ENCODE assay signal across 14 mouse cellular contexts in the genomic region with DNA sequence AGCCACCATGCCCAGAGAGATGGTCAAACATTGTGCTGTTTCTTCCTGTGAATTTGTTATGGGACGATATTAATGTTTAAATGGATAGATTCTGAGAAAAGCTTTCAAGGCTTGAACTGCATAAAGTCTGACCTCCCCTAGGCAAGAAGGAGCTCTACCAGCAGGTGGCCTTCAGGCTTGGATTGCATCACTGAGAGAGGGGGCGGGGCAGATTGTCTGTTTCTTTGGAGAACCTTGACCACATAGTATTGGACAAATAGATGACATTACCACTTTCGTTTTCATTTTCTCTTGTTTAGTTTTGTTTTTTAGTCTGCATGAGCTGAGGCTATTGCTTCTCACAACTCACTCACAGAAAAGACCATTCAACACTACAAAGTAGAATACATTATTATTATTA. TPM values are rescaled to one million over a fixed set of nuclear protein-coding genes. Genes with fewer than 3 reads are reported as not detected.
DNase-seq lines count a peak whose midpoint lies in the region; ATAC-seq and TF ChIP-seq lines count a peak whose summit lies in the region.
"Had no signal": no experiment of that assay in that cellular context is flagged by ENCODE, and none has a peak within 500 bp of the region (broad histone marks: within the 10 kb centered on the region; RNA-seq: fewer than 3 reads in every experiment).

No protein-coding gene starts in this region.

- H3K9ac ChIP-seq in liver, adult 2 months (ENCODE audit: low read depth, low read length): no peak overlapping the region
- no peak overlapping the region for H3K9ac ChIP-seq in liver, embryonic 12.5 days
- H3K9ac ChIP-seq: embryonic facial prominence, embryonic 15.5 days; hindbrain, embryonic 15.5 days; lung, embryonic 14.5 days had no signal

- peak; percentile 88 for DNase-seq in liver, adult 2 months (ENCODE audit: extremely low read depth, low read depth, low spot score)
- peak; percentile 23 for DNase-seq in R1 (ENCODE audit: low read depth, low spot score)
- DNase-seq in kidney, adult 8-10 months: peak; percentile 19 to 49
- DNase-seq in layer of hippocampus, adult 2 months (ENCODE audit: low spot score in 2 of 2): no peak
- DNase-seq in cerebellum, adult 2 months: no peak
- no peak for DNase-seq in cerebellum, adult 8-10 months
- DNase-seq: cerebellum, adult 9-10 months; lung, embryonic 14.5 days; thymus, postnatal 25 days had no signal

- peaks cover 4% of the 10 kb centered on the region; the same call in 1 of the 2 replicates for H3K4me1 ChIP-seq in liver, adult 2 months (ENCODE audit: control insufficient read depth, insufficient read depth, low read length)
- H3K4me1 ChIP-seq in liver, embryonic 12.5 days: no peaks in the 10 kb centered on the region
- H3K4me1 ChIP-seq in cerebellum, adult 2 months (ENCODE audit: control insufficient read depth, insufficient read depth, low read length): no peaks in the 10 kb centered on the region
- H3K4me1 ChIP-seq: embryonic facial prominence, embryonic 15.5 days; heart, embryonic 10.5 days; hindbrain, embryonic 15.5 days had no signal

- no peak overlapping the region for H3K4me3 ChIP-seq in liver, adult 2 months (ENCODE audit: insufficient read depth, low read depth, low read length)
- H3K4me3 ChIP-seq in liver, embryonic 12.5 days: no peak overlapping the region
- no peak overlapping the region for H3K4me3 ChIP-seq in layer of hippocampus, adult 2 months
- H3K4me3 ChIP-seq in cerebellum, adult 2 months (replicated peaks; ENCODE audit: insufficient read depth, low read depth, low read length): no peak overlapping the region
- H3K4me3 ChIP-seq: embryonic facial prominence, embryonic 15.5 days; heart, embryonic 10.5 days; hindbrain, embryonic 15.5 days had no signal

- no peak for TF ChIP-seq POLR2A in liver, adult 2 months (IDR thresholded peaks at IDR 0.05; ENCODE audit: extremely low read depth, insufficient read depth, low read length)
- no peak for TF ChIP-seq POLR2A in cerebellum, adult 2 months (IDR thresholded peaks at IDR 0.05; ENCODE audit: borderline replicate concordance, insufficient read depth, low read length)

- no peak for ATAC-seq in liver, embryonic 12.5 days
- peak; percentile 66 for ATAC-seq in megakaryocyte progenitor cell, adult 5-6 weeks (replicated peaks; ENCODE audit: poor library complexity)

- H3K27me3 ChIP-seq in liver, adult 2 months (ENCODE audit: control insufficient read depth, insufficient read depth, low read length): no peaks in the 10 kb centered on the region
- no peaks in the 10 kb centered on the region for H3K27me3 ChIP-seq in liver, embryonic 12.5 days (replicated peaks)
- no peaks in the 10 kb centered on the region for H3K27me3 ChIP-seq in cerebellum, adult 2 months (ENCODE audit: control insufficient read depth, insufficient read depth, low read length)
- H3K27me3 ChIP-seq: embryonic facial prominence, embryonic 15.5 days; hindbrain, embryonic 15.5 days had no signal

- H3K27ac ChIP-seq in liver, adult 2 months (replicated peaks; ENCODE audit: insufficient read depth, low read depth, low read length): no peak overlapping the region
- H3K27ac ChIP-seq in liver, embryonic 12.5 days: no peak overlapping the region
- H3K27ac ChIP-seq in layer of hippocampus, adult 2 months: no peak overlapping the region
- no peak overlapping the region for H3K27ac ChIP-seq in cerebellum, adult 2 months (ENCODE audit: insufficient read depth, low read length)
- H3K27ac ChIP-seq: embryonic facial prominence, embryonic 15.5 days; heart, embryonic 10.5 days; hindbrain, embryonic 15.5 days had no signal

- H3K4me2 ChIP-seq in liver, embryonic 12.5 days: no peak overlapping the region
- H3K4me2 ChIP-seq: embryonic facial prominence, embryonic 15.5 days; hindbrain, embryonic 15.5 days; lung, embryonic 14.5 days had no signal

- no peaks in the 10 kb centered on the region for H3K79me2 ChIP-seq in liver, adult 2 months (ENCODE audit: control insufficient read depth, insufficient read depth, low read length)

- WGBS in liver, adult 2 months: 27% methylated on average over 3 of the region's 3 CpGs
- WGBS in liver, embryonic 12.5 days (ENCODE audit: insufficient replicate concordance): 60% methylated on average over 3 of the region's 3 CpGs
- WGBS in cerebellum, adult 2 months: 86% methylated on average over 3 of the region's 3 CpGs

- no peaks in the 10 kb centered on the region for H3K9me3 ChIP-seq in liver, embryonic 12.5 days (replicated peaks)
- H3K9me3 ChIP-seq: embryonic facial prominence, embryonic 15.5 days; heart, embryonic 10.5 days; hindbrain, embryonic 15.5 days had no signal

- TF ChIP-seq CTCF in liver, adult 2 months (IDR thresholded peaks at IDR 0.05; ENCODE audit: low read depth, low read length): peak; percentile 62
- no peak for TF ChIP-seq CTCF in layer of hippocampus, adult 2 months (conservative IDR thresholded peaks at IDR 0.05)
- TF ChIP-seq CTCF in cerebellum, adult 2 months (IDR thresholded peaks at IDR 0.05; ENCODE audit: borderline replicate concordance, insufficient read depth, low read depth, low read length): no peak

- H3K36me3 ChIP-seq in liver, adult 2 months (ENCODE audit: control insufficient read depth, insufficient read depth, low read length): no peaks in the 10 kb centered on the region
- no peaks in the 10 kb centered on the region for H3K36me3 ChIP-seq in liver, embryonic 12.5 days
- H3K36me3 ChIP-seq: embryonic facial prominence, embryonic 15.5 days; heart, embryonic 10.5 days; hindbrain, embryonic 15.5 days had no signal

RNA-seq across cellular contexts. Expression of gene Sec22a, which starts 15.6 kb away (rescaled TPM):
- 21.0 and 24.8 TPM in 2 replicates for total RNA-seq in liver, adult 2 months (2014; rRNA removed)
- 6.4 and 7.1 TPM in 2 replicates for polyA plus RNA-seq in liver, adult 2 months (2012; rRNA removed)
- polyA plus RNA-seq in liver, embryonic 12.5 days (2016; fragmentation: Nextera tagmentation; extraction: Ambion mirVana): 10.8 and 11.7 TPM in 2 replicates
- 12.4 and 19.4 TPM in 2 replicates for total RNA-seq in megakaryocyte progenitor cell, adult 5-6 weeks (2015)
- total RNA-seq in megakaryocyte progenitor cell, adult 5-6 weeks (2017): 6.2 and 13.3 TPM in 2 replicates
- total RNA-seq in layer of hippocampus, adult 2 months (2021): 10 to 100 TPM; 13.7 to 16.7 TPM
- 22.4 and 26.1 TPM in 2 replicates for polyA plus RNA-seq in cerebellum, adult 2 months (2012; rRNA removed)

Comparison
In these comparisons a context has a peak if more than half of its experiments do, and no peak if none do; other contexts are left out.
1. DNase-seq: peak in liver, adult 2 months (single experiment), R1 (single experiment) and kidney, adult 8-10 months (2 of 2); none in layer of hippocampus, adult 2 months (0 of 2), cerebellum, adult 2 months (0 of 2) and cerebellum, adult 8-10 months (single experiment).